Mouse (Mus musculus) heart, postnatal 0 days (tissue): ENCODE results near the gene Tspan2.

ENCODE experiments used
- CTCF ChIP-seq: IDR thresholded peaks from 2 replicates; pipeline ENCODE4 v1.5.1; 2016; ENCODE audit warnings: antibody characterized with exemption, control low read depth, low read depth
- EP300 ChIP-seq: IDR thresholded peaks from 2 replicates; pipeline ENCODE4 v1.6.1; 2016; ENCODE audit warnings: antibody characterized with exemption, low read depth

GRCm38 (mm10) chr3:102691802-102692484, 42.4 kb upstream of the Tspan2 start:
- TF ChIP-seq CTCF (peak; percentile 88), EP300 (no peak)
